Mouse (Mus musculus) hindbrain, embryonic 16.5 days (tissue): ENCODE results near the gene Arid4a. TPM values are rescaled to one million over a fixed set of nuclear protein-coding genes. Genes with fewer than 3 reads are reported as not detected.

Experiments
- ATAC-seq: fragments of 200-750 bp; cut with Nextera tagmentation; 2 replicates; pipeline ENCODE4 v1.8.0; 2017; ENCODE audit warnings: moderate TSS enrichment, moderate library complexity
- H3K27ac ChIP-seq: fragments of 300-500 bp; sonication (generic); 2 replicates; pipeline ENCODE4 v1.5.1; 2014; ENCODE audit warnings: low read depth, mild to moderate bottlenecking, control low read depth, low read length, moderate library complexity
- H3K27me3 ChIP-seq: fragments of 300-500 bp; sonication (generic); replicated peaks from 2 replicates; pipeline ENCODE4 v1.6.1; 2014; ENCODE audit warnings: low read length; ENCODE audit not compliant: control insufficient read depth, insufficient read depth
- H3K36me3 ChIP-seq: fragments of 300-500 bp; sonication (generic); 2 replicates; pipeline ENCODE4 v1.6.1; 2014; ENCODE audit warnings: mild to moderate bottlenecking, low read length, moderate library complexity, mixed read lengths; ENCODE audit not compliant: control insufficient read depth, insufficient read depth
- H3K4me1 ChIP-seq: fragments of 300-500 bp; sonication (generic); 2 replicates; pipeline ENCODE4 v1.6.1; 2014; ENCODE audit warnings: low read depth, low read length; ENCODE audit not compliant: control insufficient read depth, insufficient read depth
- H3K4me2 ChIP-seq: fragments of 300-500 bp; sonication (generic); 2 replicates; pipeline ENCODE4 v1.6.1; 2014; ENCODE audit warnings: mild to moderate bottlenecking, low read length, control low read depth, moderate library complexity
- H3K4me3 ChIP-seq: fragments of 300-500 bp; sonication (generic); 2 replicates; pipeline ENCODE4 v1.5.1; 2014; ENCODE audit warnings: mild to moderate bottlenecking, low read length, control low read depth, moderate library complexity
- H3K9ac ChIP-seq: fragments of 300-500 bp; sonication (generic); 2 replicates; pipeline ENCODE4 v1.6.1; 2014; ENCODE audit warnings: low read depth, mild to moderate bottlenecking, control low read depth, low read length, moderate library complexity
- H3K9me3 ChIP-seq: fragments of 300-500 bp; sonication (generic); 2 replicates; pipeline ENCODE4 v1.6.1; 2014; ENCODE audit warnings: mild to moderate bottlenecking, low read length, moderate library complexity; ENCODE audit not compliant: control insufficient read depth
- WGBS: fragments of 180-500 bp; shearing (Covaris S2); extraction: QIAGEN DNeasy Blood & Tissue Kit; methylation state at CpG from one replicate; pipeline ENCODE4 v1.1.7; 2014; 5-methylcytosine and 5-hydroxymethylcytosine counted together
- polyA plus RNA-seq: library from polyadenylated mRNA; unstranded; fragments of >200 nt; fragmentation: Nextera tagmentation; extraction: Ambion mirVana; gene quantifications from 2 replicates; pipeline ENCODE4 v1.2.1, GENCODE M21; 2015

Gene Arid4a
- polyA plus RNA-seq, 1 experiment from 2014 or later, result 41.4 TPM

DNA sequence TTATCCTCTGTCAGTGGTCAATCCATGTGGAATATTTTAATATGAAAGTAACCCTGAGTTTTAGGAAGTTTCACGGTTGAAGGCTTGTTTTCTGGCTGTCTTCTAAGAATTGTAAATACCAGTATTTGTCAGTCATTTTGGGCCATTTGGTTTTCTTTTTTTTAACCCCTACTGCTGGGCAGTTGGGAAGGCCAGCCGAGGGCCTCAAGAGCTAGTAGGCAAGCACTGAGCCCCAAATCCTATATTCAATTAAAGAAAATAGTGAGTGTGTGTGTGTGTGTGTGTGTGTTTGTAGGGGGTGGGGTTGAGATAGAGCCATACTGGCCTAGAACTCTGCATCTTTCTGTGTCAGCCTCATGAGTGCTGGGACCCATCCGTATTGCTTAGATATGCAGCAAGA lies 39.9 kb upstream of the Arid4a start:
- peak overlapping the region; percentile 62 for H3K4me2 ChIP-seq
- no peak for ATAC-seq
- H3K27ac ChIP-seq, result no peak overlapping the region
- H3K27me3 ChIP-seq, result no peaks in the 10 kb centered on the region
- peaks cover 11% of the 10 kb centered on the region for H3K4me1 ChIP-seq
- H3K4me3 ChIP-seq, result peak overlapping the region; percentile 87
- H3K9me3 ChIP-seq, result no peaks in the 10 kb centered on the region
- WGBS, result 75% methylated on average over 3 of the region's 3 CpGs
- no peaks in the 10 kb centered on the region for H3K36me3 ChIP-seq
- H3K9ac ChIP-seq, result peak overlapping the region; percentile 3; the same call in 1 of the 2 replicates

GRCm38 (mm10) chr12:70978345-70978744 lies 37.4 kb upstream of the Arid4a start:
- ATAC-seq, result no peak
- H3K4me3 ChIP-seq, result no peak overlapping the region
- 90% methylated on average over 7 of the region's 7 CpGs for WGBS

GRCm38 (mm10) chr12:70984855-70985550 lies 30.8 kb upstream of the Arid4a start:
- Histone ChIP-seq H3K9me3 (no peaks in the 10 kb centered on the region), H3K9ac (no peak overlapping the region), H3K27ac (no peak overlapping the region), H3K27me3 (no peaks in the 10 kb centered on the region), H3K4me2 (no peak overlapping the region), H3K36me3 (peaks cover 20% of the 10 kb centered on the region), H3K4me3 (no peak overlapping the region), H3K4me1 (no peaks in the 10 kb centered on the region)
- no peak for ATAC-seq
- 94% methylated on average over 7 of the region's 7 CpGs for WGBS

More at GRCm38 (mm10) chr12:70978345-70978744, 37.4 kb upstream of the Arid4a start:
- Histone ChIP-seq H3K9ac (no peak overlapping the region), H3K36me3 (0 out of 2 replicates have a peak, but pooled peaks cover 4% of the 10 kb centered on the region), H3K4me1 (peaks cover 11% of the 10 kb centered on the region), H3K27ac (no peak overlapping the region), H3K27me3 (no peaks in the 10 kb centered on the region), H3K9me3 (no peaks in the 10 kb centered on the region), H3K4me2 (no peak overlapping the region)

GRCm38 (mm10) chr12:70997225-70997624 lies 18.6 kb upstream of the Arid4a start:
- Histone ChIP-seq H3K9me3 (no peaks in the 10 kb centered on the region), H3K4me2 (no peak overlapping the region), H3K4me1 (no peaks in the 10 kb centered on the region; the same call in 1 of the 2 replicates), H3K36me3 (peaks cover 20% of the 10 kb centered on the region), H3K9ac (no peak overlapping the region), H3K27ac (no peak overlapping the region), H3K27me3 (no peaks in the 10 kb centered on the region), H3K4me3 (no peak overlapping the region)
- WGBS, result 90% methylated on average over 5 of the region's 5 CpGs
- no peak for ATAC-seq

DNA sequence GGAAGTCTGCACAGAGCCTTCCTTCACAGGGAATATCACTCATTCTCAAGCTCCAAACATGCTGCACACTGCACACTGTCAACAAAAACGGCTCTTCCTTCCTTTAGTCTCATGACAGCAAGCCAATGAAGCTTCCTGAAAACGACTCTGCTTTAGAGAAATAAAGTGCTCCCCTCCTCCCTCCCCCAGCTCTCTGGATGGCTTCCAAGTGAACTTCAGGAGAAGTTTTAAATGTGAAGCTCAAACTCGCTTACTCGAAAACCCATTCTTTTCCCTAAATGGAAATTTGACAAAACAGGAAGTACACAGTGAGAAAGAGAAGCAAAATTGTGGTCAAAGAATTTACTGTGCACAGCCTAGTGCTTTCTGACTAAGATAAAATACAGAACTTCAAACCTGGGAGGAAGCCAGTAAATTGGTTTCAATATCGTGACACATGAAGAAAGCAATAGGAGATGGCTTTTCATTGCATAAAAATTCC lies 16.3 kb upstream of the Arid4a start:
- H3K36me3 ChIP-seq, result peaks cover 18% of the 10 kb centered on the region
- H3K9me3 ChIP-seq, result no peaks in the 10 kb centered on the region
- H3K4me1 ChIP-seq, result no peaks in the 10 kb centered on the region; the same call in 1 of the 2 replicates
- no peak overlapping the region for H3K4me3 ChIP-seq
- H3K27ac ChIP-seq, result no peak overlapping the region
- WGBS, result 45% methylated on average over 5 of the region's 5 CpGs
- H3K4me2 ChIP-seq, result peak overlapping the region; percentile 7; the same call in 1 of the 2 replicates
- H3K9ac ChIP-seq, result no peak overlapping the region
- ATAC-seq, result no peak
- H3K27me3 ChIP-seq, result no peaks in the 10 kb centered on the region

GRCm38 (mm10) chr12:71000344-71000743 lies 15.4 kb upstream of the Arid4a start:
- Histone ChIP-seq H3K9ac (no peak overlapping the region), H3K36me3 (peaks cover 22% of the 10 kb centered on the region), H3K4me3 (no peak overlapping the region), H3K27me3 (no peaks in the 10 kb centered on the region), H3K4me1 (no peaks in the 10 kb centered on the region; the same call in 1 of the 2 replicates), H3K9me3 (no peaks in the 10 kb centered on the region), H3K4me2 (no peak overlapping the region), H3K27ac (no peak overlapping the region)
- ATAC-seq, result no peak
- 90% methylated on average over 1 of the region's 1 CpGs for WGBS

GRCm38 (mm10) chr12:71001456-71001855 lies 14.3 kb upstream of the Arid4a start:
- Histone ChIP-seq H3K36me3 (peaks cover 18% of the 10 kb centered on the region), H3K27ac (no peak overlapping the region)
- 59% methylated on average over 6 of the region's 6 CpGs for WGBS

GRCm38 (mm10) chr12:71003760-71004426 lies 11.9 kb upstream of the Arid4a start:
- Histone ChIP-seq H3K4me1 (no peaks in the 10 kb centered on the region; the same call in 1 of the 2 replicates), H3K27me3 (no peaks in the 10 kb centered on the region), H3K4me3 (no peak overlapping the region), H3K4me2 (no peak overlapping the region), H3K9ac (no peak overlapping the region), H3K9me3 (no peaks in the 10 kb centered on the region), H3K27ac (no peak overlapping the region), H3K36me3 (peaks cover 28% of the 10 kb centered on the region)
- WGBS, result 90% methylated on average over 5 of the region's 6 CpGs
- ATAC-seq, result no peak

More at GRCm38 (mm10) chr12:71001456-71001855, 14.3 kb upstream of the Arid4a start:
- Histone ChIP-seq H3K4me3 (no peak overlapping the region), H3K4me1 (no peaks in the 10 kb centered on the region; the same call in 1 of the 2 replicates), H3K9me3 (no peaks in the 10 kb centered on the region), H3K4me2 (no peak overlapping the region), H3K27me3 (no peaks in the 10 kb centered on the region), H3K9ac (no peak overlapping the region)
- ATAC-seq, result peak; percentile 52; the same call in 1 of the 2 replicates

DNA sequence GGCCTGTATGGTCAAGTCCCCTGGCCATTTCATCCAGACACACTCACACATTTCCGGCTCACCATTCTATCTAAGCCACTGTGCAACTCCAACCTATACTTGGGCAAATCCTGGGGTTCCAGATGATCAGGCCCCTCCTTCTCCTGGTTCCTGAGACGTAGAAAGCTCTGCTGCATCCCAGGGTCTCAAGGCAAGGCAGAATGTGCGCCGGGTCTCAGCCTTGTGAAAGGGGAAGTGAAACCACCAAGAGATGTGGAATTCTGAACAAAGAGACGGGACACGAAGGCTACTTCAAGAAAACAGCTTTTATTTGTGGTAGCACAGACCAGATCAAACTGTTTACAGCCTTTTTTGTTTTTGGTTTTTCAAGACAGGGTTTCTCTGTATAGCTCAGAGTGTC lies 9.6 kb upstream of the Arid4a start:
- Histone ChIP-seq H3K27me3 (no peaks in the 10 kb centered on the region), H3K4me1 (no peaks in the 10 kb centered on the region), H3K4me3 (no peak overlapping the region), H3K27ac (no peak overlapping the region), H3K36me3 (peaks cover 34% of the 10 kb centered on the region), H3K9ac (no peak overlapping the region), H3K4me2 (no peak overlapping the region), H3K9me3 (no peaks in the 10 kb centered on the region)
- 95% methylated on average over 6 of the region's 6 CpGs for WGBS
- no peak for ATAC-seq
